Mouse (Mus musculus): ENCODE results near the gene Slc39a13.

- no peak for TF ChIP-seq FLI1 (IDR thresholded peaks at IDR 0.05; ENCODE audit: low read length)
- no peak for TF ChIP-seq GATA1 (IDR thresholded peaks at IDR 0.05; ENCODE audit: borderline replicate concordance, low read length)
Observed at GRCm38 (mm10) chr2:91079026-91079384, 8.8 kb upstream of the Slc39a13 start.
